Mouse (Mus musculus): Measurements from ENCODE around the gene Etfa. TPM values are rescaled to one million over a fixed set of nuclear protein-coding genes. Genes with fewer than 3 reads are reported as not detected.

Gene Etfa
- polyA plus RNA-seq, 1 experiment from 2014 or later = 182 TPM

- no peak overlapping the region for H3K4me2 ChIP-seq (ENCODE audit: low read depth, low read length)
- 40% methylated on average over 6 of the region's 6 CpGs for WGBS
- no peaks in the 10 kb centered on the region for H3K27me3 ChIP-seq (replicated peaks; ENCODE audit: control insufficient read depth, insufficient read depth, low read length)
- ATAC-seq (ENCODE audit: low read depth) (peak; percentile 57; the same call in 1 of the 2 replicates), DNase-seq (ENCODE audit: low spot score) (peak; percentile 40)
- no peaks in the 10 kb centered on the region for H3K9me3 ChIP-seq (ENCODE audit: control insufficient read depth, low read length)
- H3K9ac ChIP-seq (ENCODE audit: low read depth, low read length) = no peak overlapping the region
- H3K4me3 ChIP-seq (ENCODE audit: low read depth, low read length) = no peak overlapping the region
- peaks cover 12% of the 10 kb centered on the region for H3K4me1 ChIP-seq (ENCODE audit: control insufficient read depth, insufficient read depth, low read length)
- no peaks in the 10 kb centered on the region for H3K36me3 ChIP-seq (ENCODE audit: control insufficient read depth, insufficient read depth, low read length)
- no peak overlapping the region; the same call in 1 of the 2 replicates for H3K27ac ChIP-seq (replicated peaks; ENCODE audit: low read depth, low read length)
Measured at GRCm38 (mm10) chr9:55450035-55450434, 62.0 kb downstream of the Etfa start.

- no peak overlapping the region for H3K9ac ChIP-seq (ENCODE audit: low read depth, low read length)
- DNase-seq (ENCODE audit: low spot score) (no peak), ATAC-seq (ENCODE audit: low read depth) (no peak)
- WGBS = 85% methylated on average over 1 of the region's 1 CpGs
- no peak overlapping the region for H3K4me2 ChIP-seq (ENCODE audit: low read depth, low read length)
- no peaks in the 10 kb centered on the region for H3K27me3 ChIP-seq (replicated peaks; ENCODE audit: control insufficient read depth, insufficient read depth, low read length)
- H3K4me3 ChIP-seq (ENCODE audit: low read depth, low read length) = no peak overlapping the region
- no peaks in the 10 kb centered on the region for H3K36me3 ChIP-seq (ENCODE audit: control insufficient read depth, insufficient read depth, low read length)
- H3K27ac ChIP-seq (replicated peaks; ENCODE audit: low read depth, low read length) = peak overlapping the region; percentile 55
- H3K4me1 ChIP-seq (ENCODE audit: control insufficient read depth, insufficient read depth, low read length) = peaks cover 12% of the 10 kb centered on the region
- H3K9me3 ChIP-seq (ENCODE audit: control insufficient read depth, low read length) = no peaks in the 10 kb centered on the region
Measured at GRCm38 (mm10) chr9:55449108-55449507, 62.9 kb downstream of the Etfa start.

GRCm38 (mm10) chr9:55447509-55447908 is 64.5 kb downstream of the Etfa start:
- H3K4me3 ChIP-seq (ENCODE audit: low read depth, low read length) = no peak overlapping the region
- peaks cover 12% of the 10 kb centered on the region for H3K4me1 ChIP-seq (ENCODE audit: control insufficient read depth, insufficient read depth, low read length)
- H3K27ac ChIP-seq (replicated peaks; ENCODE audit: low read depth, low read length) = no peak overlapping the region
- H3K4me2 ChIP-seq (ENCODE audit: low read depth, low read length) = no peak overlapping the region
- DNase-seq (ENCODE audit: low spot score) (no peak), ATAC-seq (ENCODE audit: low read depth) (no peak)
- no peaks in the 10 kb centered on the region for H3K36me3 ChIP-seq (ENCODE audit: control insufficient read depth, insufficient read depth, low read length)
- no peaks in the 10 kb centered on the region for H3K27me3 ChIP-seq (replicated peaks; ENCODE audit: control insufficient read depth, insufficient read depth, low read length)
- WGBS = 88% methylated on average over 4 of the region's 4 CpGs
- H3K9ac ChIP-seq (ENCODE audit: low read depth, low read length) = no peak overlapping the region
- no peaks in the 10 kb centered on the region for H3K9me3 ChIP-seq (ENCODE audit: control insufficient read depth, low read length)

- no peak overlapping the region for H3K27ac ChIP-seq (replicated peaks; ENCODE audit: low read depth, low read length)
- H3K4me1 ChIP-seq (ENCODE audit: control insufficient read depth, insufficient read depth, low read length) = no peaks in the 10 kb centered on the region
- H3K4me3 ChIP-seq (ENCODE audit: low read depth, low read length) = no peak overlapping the region
- ATAC-seq (ENCODE audit: low read depth) (no peak), DNase-seq (ENCODE audit: low spot score) (no peak)
- H3K9ac ChIP-seq (ENCODE audit: low read depth, low read length) = no peak overlapping the region
- no peak overlapping the region for H3K4me2 ChIP-seq (ENCODE audit: low read depth, low read length)
- WGBS = 90% methylated on average over 5 of the region's 5 CpGs
- H3K27me3 ChIP-seq (replicated peaks; ENCODE audit: control insufficient read depth, insufficient read depth, low read length) = no peaks in the 10 kb centered on the region
- no peaks in the 10 kb centered on the region for H3K36me3 ChIP-seq (ENCODE audit: control insufficient read depth, insufficient read depth, low read length)
- no peaks in the 10 kb centered on the region for H3K9me3 ChIP-seq (ENCODE audit: control insufficient read depth, low read length)
Measured at GRCm38 (mm10) chr9:55439206-55439780, 72.8 kb downstream of the Etfa start.

GRCm38 (mm10) chr9:55438433-55438832 is 73.6 kb downstream of the Etfa start:
- no peak overlapping the region for H3K4me3 ChIP-seq (ENCODE audit: low read depth, low read length)
- no peak for ATAC-seq (ENCODE audit: low read depth)
- no peak for DNase-seq (ENCODE audit: low spot score)
- no peak overlapping the region for H3K9ac ChIP-seq (ENCODE audit: low read depth, low read length)
- no peaks in the 10 kb centered on the region for H3K27me3 ChIP-seq (replicated peaks; ENCODE audit: control insufficient read depth, insufficient read depth, low read length)
- no peaks in the 10 kb centered on the region for H3K36me3 ChIP-seq (ENCODE audit: control insufficient read depth, insufficient read depth, low read length)
- H3K9me3 ChIP-seq (ENCODE audit: control insufficient read depth, low read length) = no peaks in the 10 kb centered on the region
- H3K27ac ChIP-seq (replicated peaks; ENCODE audit: low read depth, low read length) = no peak overlapping the region
- H3K4me1 ChIP-seq (ENCODE audit: control insufficient read depth, insufficient read depth, low read length) = no peaks in the 10 kb centered on the region
- H3K4me2 ChIP-seq (ENCODE audit: low read depth, low read length) = no peak overlapping the region
- WGBS = 71% methylated on average over 3 of the region's 3 CpGs

GRCm38 (mm10) chr9:55433875-55434274 is 78.2 kb downstream of the Etfa start:
- Histone ChIP-seq H3K27ac (replicated peaks; ENCODE audit: low read depth, low read length) (no peak overlapping the region), H3K4me1 (ENCODE audit: control insufficient read depth, insufficient read depth, low read length) (0 out of 2 replicates have a peak, but pooled peaks cover 6% of the 10 kb centered on the region), H3K4me2 (ENCODE audit: low read depth, low read length) (no peak overlapping the region), H3K9ac (ENCODE audit: low read depth, low read length) (no peak overlapping the region), H3K4me3 (ENCODE audit: low read depth, low read length) (no peak overlapping the region), H3K36me3 (ENCODE audit: control insufficient read depth, insufficient read depth, low read length) (no peaks in the 10 kb centered on the region), H3K27me3 (replicated peaks; ENCODE audit: control insufficient read depth, insufficient read depth, low read length) (no peaks in the 10 kb centered on the region), H3K9me3 (ENCODE audit: control insufficient read depth, low read length) (no peaks in the 10 kb centered on the region)
- WGBS = 82% methylated on average over 5 of the region's 5 CpGs
- no peak for DNase-seq (ENCODE audit: low spot score)
- no peak for ATAC-seq (ENCODE audit: low read depth)

- H3K27me3 ChIP-seq (replicated peaks; ENCODE audit: control insufficient read depth, insufficient read depth, low read length) = no peaks in the 10 kb centered on the region
- no peaks in the 10 kb centered on the region for H3K9me3 ChIP-seq (ENCODE audit: control insufficient read depth, low read length)
- WGBS = 73% methylated on average over 14 of the region's 14 CpGs
- no peaks in the 10 kb centered on the region for H3K36me3 ChIP-seq (ENCODE audit: control insufficient read depth, insufficient read depth, low read length)
- DNase-seq (ENCODE audit: low spot score) (no peak), ATAC-seq (ENCODE audit: low read depth) (no peak)
- H3K9ac ChIP-seq (ENCODE audit: low read depth, low read length) = no peak overlapping the region
- no peak overlapping the region for H3K27ac ChIP-seq (replicated peaks; ENCODE audit: low read depth, low read length)
- 0 out of 2 replicates have a peak, but pooled peaks cover 6% of the 10 kb centered on the region for H3K4me1 ChIP-seq (ENCODE audit: control insufficient read depth, insufficient read depth, low read length)
- no peak overlapping the region for H3K4me2 ChIP-seq (ENCODE audit: low read depth, low read length)
- no peak overlapping the region for H3K4me3 ChIP-seq (ENCODE audit: low read depth, low read length)
Measured at GRCm38 (mm10) chr9:55432306-55433289, 79.4 kb downstream of the Etfa start.

GRCm38 (mm10) chr9:55430133-55430532 is 81.9 kb downstream of the Etfa start:
- H3K9ac ChIP-seq (ENCODE audit: low read depth, low read length) = 0 out of 2 replicates have a peak overlapping the region, but pooled peaks have one; percentile 35
- H3K4me1 ChIP-seq (ENCODE audit: control insufficient read depth, insufficient read depth, low read length) = 0 out of 2 replicates have a peak, but pooled peaks cover 6% of the 10 kb centered on the region
- 19% methylated on average over 20 of the region's 20 CpGs for WGBS
- ATAC-seq (ENCODE audit: low read depth) (peak; percentile 60), DNase-seq (ENCODE audit: low spot score) (peak; percentile 70)
- no peaks in the 10 kb centered on the region for H3K9me3 ChIP-seq (ENCODE audit: control insufficient read depth, low read length)
- H3K27ac ChIP-seq (replicated peaks; ENCODE audit: low read depth, low read length) = no peak overlapping the region
- H3K4me2 ChIP-seq (ENCODE audit: low read depth, low read length) = peak overlapping the region; percentile 43
- no peaks in the 10 kb centered on the region for H3K36me3 ChIP-seq (ENCODE audit: control insufficient read depth, insufficient read depth, low read length)
- H3K4me3 ChIP-seq (ENCODE audit: low read depth, low read length) = 0 out of 2 replicates have a peak overlapping the region, but pooled peaks have one; percentile 7
- H3K27me3 ChIP-seq (replicated peaks; ENCODE audit: control insufficient read depth, insufficient read depth, low read length) = no peaks in the 10 kb centered on the region

All from embryonic facial prominence, embryonic 14.5 days (tissue).